Mouse (Mus musculus): Measurements from ENCODE around the gene Cyp2j7.
"Not testable (repeated sequence)": the region's sequence is repeated elsewhere in the genome, so short reads cannot be mapped to it uniquely, and the experiment has no call there.

The Cyp2j7 gene

GRCm38 (mm10) chr4:96236559-96236958 is at the start of gene Cyp2j7:
Gene Cyp2j7 (minus strand): TSS chr4:96236659.
- no peak for DNase-seq (ENCODE audit: low spot score)

GRCm38 (mm10) chr4:96276896-96277295 is 40.4 kb upstream of the Cyp2j7 start:
- not testable (repeated sequence) for DNase-seq (ENCODE audit: low spot score)

DNA sequence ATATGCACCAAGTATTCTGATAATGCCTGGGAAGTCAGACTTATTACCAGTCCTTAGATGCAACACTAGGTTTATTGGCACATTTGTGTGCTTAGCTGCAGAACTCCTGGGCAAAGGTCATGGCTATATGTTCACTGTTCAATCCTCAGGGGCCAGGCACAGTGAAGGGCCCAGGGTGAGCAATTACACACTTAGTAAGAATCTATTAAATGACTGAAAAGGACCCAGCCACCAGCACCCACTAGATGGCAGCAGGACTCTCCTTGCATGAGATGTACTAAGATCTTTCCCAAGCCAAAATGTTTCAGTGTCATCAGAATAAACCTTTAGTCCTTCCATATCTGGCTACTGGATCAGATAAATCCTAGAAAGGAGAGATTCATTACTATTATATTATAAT is 37.4 kb upstream of the Cyp2j7 start:
- DNase-seq (ENCODE audit: low spot score), result peak; percentile 4

DNA sequence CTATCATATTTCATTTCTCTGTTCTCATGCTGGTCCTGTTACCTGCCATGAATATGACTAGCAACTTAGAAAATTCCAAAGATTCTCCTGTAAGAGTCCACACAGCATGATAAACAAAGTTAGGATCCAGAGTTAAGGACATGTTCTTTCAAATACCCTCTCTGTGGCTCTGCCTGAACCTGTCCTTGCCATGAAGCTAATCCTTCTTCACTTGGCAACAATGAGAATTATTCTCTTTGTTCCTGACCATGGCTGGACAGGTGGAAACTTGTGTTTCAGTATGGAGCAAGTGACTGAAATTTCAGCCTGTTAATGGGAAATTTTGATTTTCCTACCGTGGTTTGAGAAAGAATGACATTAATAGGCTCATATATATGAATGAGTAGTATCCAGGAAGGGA is 39.8 kb downstream of the Cyp2j7 start:
- no peak for DNase-seq (ENCODE audit: low spot score)

- not testable (repeated sequence) for DNase-seq (ENCODE audit: low spot score)
These were observed 47.1 kb downstream of the Cyp2j7 start for GRCm38 (mm10) chr4:96189321-96189720.

- not testable (repeated sequence) for DNase-seq (ENCODE audit: low spot score)
These were observed 47.8 kb downstream of the Cyp2j7 start for GRCm38 (mm10) chr4:96188671-96189070.

GRCm38 (mm10) chr4:96188146-96188545 is 48.3 kb downstream of the Cyp2j7 start:
- DNase-seq (ENCODE audit: low spot score), result not testable (repeated sequence)

DNA sequence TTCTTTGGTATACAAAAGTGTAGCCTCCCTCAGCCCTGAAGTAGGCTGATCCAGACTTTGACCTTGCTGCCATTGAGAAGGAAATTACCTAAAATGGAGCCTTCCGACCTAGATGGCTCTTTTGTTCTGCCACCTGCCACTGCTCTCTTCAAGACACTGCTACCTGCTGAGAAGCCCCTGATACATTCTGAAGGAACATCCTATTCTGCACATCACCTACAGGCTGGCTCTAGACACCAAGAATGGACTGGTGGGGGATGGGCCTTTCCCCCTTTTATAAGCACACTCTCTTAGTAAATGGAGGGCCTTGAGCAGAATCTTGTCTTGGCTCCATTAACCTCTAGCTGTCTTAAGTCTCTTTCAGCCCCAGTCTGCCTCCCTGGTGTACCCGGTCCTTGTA is 51.7 kb downstream of the Cyp2j7 start:
- not testable (repeated sequence) for DNase-seq (ENCODE audit: low spot score)

DNA sequence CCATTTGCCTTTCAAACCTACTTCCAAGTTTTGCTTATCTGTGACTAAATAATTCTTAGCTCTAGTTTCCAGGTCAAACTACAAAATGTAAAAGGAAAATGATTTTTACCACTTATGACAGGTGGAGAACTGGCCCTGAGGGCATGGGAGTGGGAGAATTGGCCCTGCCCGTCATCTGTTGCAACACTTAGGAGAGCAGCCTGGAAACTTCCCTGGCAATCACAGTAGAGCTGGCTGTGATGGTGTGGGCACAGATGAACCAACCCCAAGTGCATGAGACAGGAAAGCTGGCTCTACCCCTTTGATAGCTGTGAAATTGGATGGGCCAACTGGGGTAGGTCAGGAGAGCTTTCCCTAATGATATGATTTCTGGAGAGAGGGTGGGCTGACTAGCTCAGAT is 73.6 kb downstream of the Cyp2j7 start:
- DNase-seq (ENCODE audit: low spot score), result no peak

GRCm38 (mm10) chr4:96161575-96161974 is 74.9 kb downstream of the Cyp2j7 start:
- DNase-seq (ENCODE audit: low spot score), result no peak
